Mouse (Mus musculus) erythroid progenitor cell, adult 5-6 weeks (primary cell): Measurements from ENCODE around the gene Sh3rf1. TPM values are rescaled to one million over a fixed set of nuclear protein-coding genes. Genes with fewer than 3 reads are reported as not detected.

Source experiments
- ATAC-seq: replicated peaks from 2 replicates; pipeline ENCODE4 v1.8.0; 2016; ENCODE audit warnings: moderate number of reproducible peaks, mild to moderate bottlenecking, moderate TSS enrichment, inconsistent platforms; ENCODE audit not compliant: poor library complexity, low FRiP score, severe bottlenecking
- total RNA-seq, 2 experiments: library from RNA; stranded (forward) in 1 of 2; stranded (reverse) in 1 of 2; fragments of 150-400 nt in 1 of 2; fragments of 186-747, 209-891 nt in 1 of 2; gene quantifications; 2 replicates each; pipeline versions ENCODE4 v1.2.3 to v1.2.4; 2015 to 2017; ENCODE audit warnings: low replicate concordance in 2 of 2

Sh3rf1 gene
- total RNA-seq, 2 experiments from 2014 or later: not detected

- ATAC-seq: no peak
Observed at GRCm38 (mm10) chr8:61444358-61444757, 220.7 kb downstream of the Sh3rf1 start.

Other genes starting within 250 kb of the Sh3rf1 start
- 293 and 374 TPM in 2 replicates for gene Clcn3, start 240.6 kb upstream of the Sh3rf1 start, total RNA-seq (2015; ENCODE audit: low replicate concordance)
- 484 and 559 TPM in 2 replicates for gene Clcn3, start 240.6 kb upstream of the Sh3rf1 start, total RNA-seq (2017; ENCODE audit: low replicate concordance)
- 14.3 and 15.9 TPM in 2 replicates for gene Nek1, start 230.7 kb upstream of the Sh3rf1 start, total RNA-seq (2015; ENCODE audit: low replicate concordance)
- 20.4 and 21.5 TPM in 2 replicates for gene Nek1, start 230.7 kb upstream of the Sh3rf1 start, total RNA-seq (2017; ENCODE audit: low replicate concordance)